Mouse (Mus musculus): ENCODE measurements around the gene Gpr19.
A peak's percentile ranks its signal among the peaks of the same experiment; 100 is the strongest.

The Gpr19 gene

DNA sequence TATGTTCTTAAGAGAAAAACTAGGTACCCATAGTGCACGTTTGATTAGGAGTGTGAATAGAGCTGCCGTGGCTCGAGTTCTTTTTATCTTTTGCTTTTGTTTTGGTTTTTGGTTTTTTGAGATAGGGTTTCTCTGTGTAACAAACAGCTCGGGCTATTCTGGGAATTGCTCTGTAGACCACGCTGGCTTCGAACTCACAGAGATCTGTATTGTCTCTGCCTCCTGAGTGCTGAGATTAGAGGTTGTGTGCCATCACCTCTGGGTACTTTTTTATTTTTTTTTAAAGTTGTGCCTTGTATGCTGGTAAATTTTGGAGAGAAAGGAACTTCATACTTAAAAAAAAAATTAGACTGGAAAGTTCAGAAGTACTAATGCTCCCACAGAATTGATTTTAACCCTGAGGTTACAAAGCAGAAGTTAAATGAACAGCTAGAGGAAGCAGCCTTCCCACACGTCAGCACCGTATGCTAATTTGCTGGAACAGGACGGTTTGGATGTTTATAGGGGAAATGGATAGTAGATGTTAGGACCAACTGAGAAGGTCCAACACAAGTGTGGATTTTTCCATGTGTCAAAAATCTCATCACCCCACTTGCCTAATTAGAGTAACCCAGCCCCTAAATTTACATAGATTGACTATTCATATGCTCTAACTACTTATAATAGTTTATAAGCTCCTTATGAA, 24.3 kb upstream of the Gpr19 start:
- no peak for DNase-seq (ENCODE audit: low spot score in 2 of 2)

GRCm38 (mm10) chr6:134921695-134922510, 23.5 kb upstream of the Gpr19 start:
- DNase-seq (ENCODE audit: low spot score in 2 of 2) = peak in 1 of 2 experiments; percentile 32

GRCm38 (mm10) chr6:134921014-134921694, 22.8 kb upstream of the Gpr19 start:
- peak; percentile 55 to 64 for DNase-seq (ENCODE audit: low spot score in 2 of 2)

GRCm38 (mm10) chr6:134920190-134921013, 22.0 kb upstream of the Gpr19 start, which contains the start of gene Cdkn1b:
Cdkn1b (plus strand) TSS chr6:134920401.
- peak; percentile 93 to 95 for DNase-seq (ENCODE audit: low spot score in 2 of 2)

DNA sequence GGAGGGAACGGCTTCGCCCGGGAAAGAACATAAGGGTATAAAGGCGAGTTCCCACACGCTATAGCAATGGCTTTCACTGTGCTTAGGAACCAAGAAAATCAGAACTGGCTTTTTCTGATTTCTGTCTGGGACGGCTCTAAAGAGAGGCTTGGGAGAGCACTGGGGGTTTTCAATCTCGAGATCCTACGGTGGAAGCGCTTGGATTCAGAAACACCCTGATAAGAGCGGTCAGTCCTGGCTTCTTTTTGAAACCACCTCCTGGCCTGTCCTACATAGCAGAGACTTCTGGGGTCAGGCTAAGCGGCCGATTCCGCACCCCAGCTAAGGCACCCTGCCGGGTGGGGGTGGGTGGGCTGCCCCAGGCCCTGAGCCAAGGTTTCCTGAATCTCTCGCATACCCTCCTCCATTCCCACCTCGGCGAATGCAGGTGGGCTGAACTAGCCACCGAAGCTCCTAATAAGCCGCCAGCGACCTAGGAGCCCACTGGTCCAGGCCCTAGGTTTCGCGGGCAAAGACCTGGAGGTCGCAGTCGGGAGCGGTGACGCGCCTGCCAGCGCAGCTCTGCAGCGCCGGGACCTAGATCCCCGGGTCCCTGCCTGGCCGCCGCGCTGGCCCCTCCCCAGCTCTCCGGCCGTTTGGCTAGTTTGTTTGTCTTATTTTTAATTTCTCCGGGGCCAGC, 21.3 kb upstream of the Gpr19 start:
- no peak for DNase-seq (ENCODE audit: low spot score in 2 of 2)

GRCm38 (mm10) chr6:134918769-134919168, 20.4 kb upstream of the Gpr19 start:
- DNase-seq (ENCODE audit: low spot score in 2 of 2) = no peak

DNA sequence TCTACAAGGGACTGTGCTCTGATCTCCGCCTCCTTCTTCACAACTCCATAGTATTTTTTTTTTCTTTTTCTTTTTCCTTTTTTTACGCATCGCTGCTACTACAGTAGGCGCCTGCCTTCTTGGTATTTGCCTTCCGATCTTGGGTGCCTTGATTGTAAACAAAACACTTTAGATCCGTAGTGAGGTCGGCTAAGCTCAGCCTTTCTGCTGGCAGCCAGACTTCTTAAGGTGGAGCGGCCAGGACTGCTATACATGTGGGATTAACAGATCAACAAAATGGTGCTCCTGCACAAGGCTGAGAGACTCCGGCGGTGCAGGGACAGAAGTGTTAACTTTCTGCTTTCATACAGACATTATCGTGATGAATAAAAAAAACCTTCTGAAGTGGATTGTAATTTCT, 18.7 kb upstream of the Gpr19 start:
- peak; percentile 48 to 61 for DNase-seq (ENCODE audit: low spot score in 2 of 2)

- no peak for DNase-seq (ENCODE audit: low spot score in 2 of 2)
Observed at GRCm38 (mm10) chr6:134916641-134917040, 18.3 kb upstream of the Gpr19 start.

- DNase-seq (ENCODE audit: low spot score in 2 of 2) = no peak
Observed at GRCm38 (mm10) chr6:134914523-134914922, 16.1 kb upstream of the Gpr19 start.

GRCm38 (mm10) chr6:134905811-134906210, 7.4 kb upstream of the Gpr19 start:
- DNase-seq (ENCODE audit: low spot score in 2 of 2) = no peak

DNA sequence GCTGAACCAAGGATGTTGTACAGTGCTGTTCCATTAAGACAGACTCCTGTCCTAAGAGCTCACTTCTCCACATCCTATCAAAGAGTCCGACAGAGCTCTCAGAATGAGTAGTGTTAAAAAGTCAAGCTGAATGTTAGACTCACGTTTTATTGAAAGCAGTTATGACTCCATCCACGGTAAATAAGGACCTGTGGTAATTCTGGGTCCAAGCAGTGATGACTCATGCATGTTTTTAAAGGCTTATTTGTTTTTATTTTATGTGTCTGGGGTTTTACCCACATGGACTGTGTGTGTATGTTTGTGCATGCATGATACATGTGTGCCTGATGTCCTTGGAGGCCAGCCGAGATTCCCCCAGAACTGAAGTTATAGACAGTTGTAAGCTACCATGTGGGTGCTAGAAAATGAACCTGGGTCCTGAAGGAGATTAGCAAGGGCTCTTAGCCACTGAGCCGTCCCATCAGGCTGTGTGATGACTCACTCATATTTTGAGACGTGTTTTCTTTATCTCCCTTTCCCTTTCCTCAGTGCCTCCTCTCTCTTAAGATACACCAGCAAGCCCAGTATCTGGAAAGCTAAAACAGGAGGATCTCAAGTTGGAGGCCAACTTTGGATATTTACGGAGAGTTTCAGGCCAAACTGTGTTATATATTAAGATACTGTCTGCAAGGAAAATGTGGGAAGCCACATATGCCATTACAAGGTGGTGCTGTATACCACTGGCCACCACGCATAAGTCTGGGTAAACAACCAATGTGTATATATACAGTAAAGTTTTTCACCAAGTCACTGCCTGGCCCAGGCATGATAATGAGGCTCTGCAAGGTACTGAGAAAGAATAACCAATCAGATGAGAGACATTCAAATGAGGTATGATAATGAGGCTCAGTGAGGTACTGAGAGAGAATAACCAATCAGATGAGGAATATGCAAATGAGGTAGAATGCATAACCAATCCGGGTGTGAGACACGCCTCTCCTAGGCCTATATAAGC, 5.8 kb upstream of the Gpr19 start:
- DNase-seq (ENCODE audit: low spot score in 2 of 2) = no peak

- DNase-seq (ENCODE audit: low spot score in 2 of 2) = no peak
Observed at GRCm38 (mm10) chr6:134903368-134903767, 5.0 kb upstream of the Gpr19 start.

GRCm38 (mm10) chr6:134897443-134898094, 809 bp downstream of the Gpr19 start:
- DNase-seq (ENCODE audit: low spot score in 2 of 2) = peak; percentile 95 to 96

DNA sequence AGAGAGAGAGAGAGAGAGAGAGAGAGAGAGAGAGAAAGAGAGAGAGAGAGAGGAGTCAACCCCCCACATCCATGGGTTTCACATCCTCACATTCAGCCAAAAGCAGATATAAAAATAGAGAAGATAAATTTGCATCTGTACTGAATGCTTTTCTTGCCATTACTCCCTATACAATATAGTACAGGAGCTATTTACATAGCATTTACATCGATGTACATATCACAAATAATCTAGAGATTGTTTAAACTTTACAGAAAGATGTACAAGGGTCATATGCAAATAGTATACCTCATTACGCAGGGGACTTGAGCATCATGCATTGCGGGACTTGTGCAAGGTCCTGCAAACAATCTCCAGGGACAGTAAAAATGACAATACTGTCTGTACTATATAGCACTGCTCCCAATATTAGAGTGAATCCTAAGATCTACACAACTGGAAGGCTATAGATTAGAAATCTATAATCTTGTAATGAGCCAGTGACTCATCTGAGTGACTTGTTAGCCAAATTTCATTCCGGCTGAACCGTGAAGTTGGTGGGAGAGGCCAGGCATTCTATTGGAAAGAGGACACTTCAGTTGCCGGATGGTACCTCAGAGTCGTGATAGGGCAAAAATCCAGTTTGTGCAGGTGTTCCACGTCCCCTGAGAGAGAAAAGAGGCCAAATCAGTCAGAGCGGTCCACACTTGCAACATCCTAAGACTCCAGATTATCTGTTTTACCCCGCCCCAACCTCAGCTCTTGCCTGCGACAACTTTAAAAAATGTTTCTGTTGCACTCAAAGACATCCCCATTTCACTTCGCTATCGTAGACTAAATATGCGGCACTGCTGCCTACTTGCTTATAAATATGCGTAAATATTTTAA, 1.6 kb downstream of the Gpr19 start:
- DNase-seq (ENCODE audit: low spot score in 2 of 2) = no peak

DNA sequence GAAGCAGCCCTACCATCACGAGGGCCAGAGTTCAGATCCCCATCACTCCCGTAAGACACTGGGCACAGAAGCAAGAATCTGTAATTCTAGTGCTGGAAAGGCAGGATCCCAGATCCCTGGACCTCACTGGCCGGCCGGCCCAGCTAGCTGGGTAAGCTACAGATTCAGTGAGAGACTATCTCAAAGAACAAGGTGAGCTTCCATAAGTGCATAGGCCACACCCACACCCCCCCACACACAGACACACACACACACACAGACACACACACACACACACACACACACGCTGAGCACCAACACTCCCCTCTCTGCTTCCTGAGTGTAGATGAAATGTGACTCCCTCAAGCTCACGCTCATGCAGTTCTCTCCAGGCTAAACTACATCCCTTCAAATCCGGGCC, 7.9 kb downstream of the Gpr19 start:
- no peak for DNase-seq (ENCODE audit: low spot score in 2 of 2)

- no peak for DNase-seq (ENCODE audit: low spot score in 2 of 2)
Observed at GRCm38 (mm10) chr6:134889763-134890162, 8.6 kb downstream of the Gpr19 start.

- peak; percentile 86 to 92 for DNase-seq (ENCODE audit: low spot score in 2 of 2)
Observed at GRCm38 (mm10) chr6:134888563-134889017, 9.8 kb downstream of the Gpr19 start.

Measured in right cerebral cortex, postnatal 10 days (tissue).